Mouse (Mus musculus): ENCODE measurements at regions not wholly inside any gene's neighbourhood (a gene's known extent, or its start where the extent isn't known, plus 50 kb on each side); places are given as distances from the start of the nearest gene placed in this dataset.

- DNase-seq (ENCODE audit: low spot score) = no peak
Measured at GRCm38 (mm10) chr16:50092780-50093179, 292.4 kb downstream of the Cd47 start.

GRCm38 (mm10) chr16:50095858-50096551 is 295.7 kb downstream of the Cd47 start:
- DNase-seq (ENCODE audit: low spot score) = no peak

GRCm38 (mm10) chr16:50096563-50096962 is 296.2 kb downstream of the Cd47 start:
- DNase-seq (ENCODE audit: low spot score) = no peak

- no peak for DNase-seq (ENCODE audit: low spot score)
Measured at GRCm38 (mm10) chr16:50103340-50103739, 303.0 kb downstream of the Cd47 start.

- DNase-seq (ENCODE audit: low spot score) = no peak
Measured at GRCm38 (mm10) chr16:50118150-50118549, 314.0 kb downstream of the Bbx start.

GRCm38 (mm10) chr16:50122460-50122859 is 309.7 kb downstream of the Bbx start:
- DNase-seq (ENCODE audit: low spot score) = no peak

- no peak for DNase-seq (ENCODE audit: low spot score)
Measured at GRCm38 (mm10) chr16:50124646-50125045, 307.5 kb downstream of the Bbx start.

GRCm38 (mm10) chr16:50125564-50125963 is 306.6 kb downstream of the Bbx start:
- DNase-seq (ENCODE audit: low spot score) = no peak

- no peak for DNase-seq (ENCODE audit: low spot score)
Measured at GRCm38 (mm10) chr16:50131406-50131805, 300.8 kb downstream of the Bbx start.
